Mouse (Mus musculus) spleen, adult 2 months (tissue): ENCODE results near the gene Gm10681. TPM values are rescaled to one million over a fixed set of nuclear protein-coding genes. Genes with fewer than 3 reads are reported as not detected.
"Not testable (repeated sequence)": the region's sequence is repeated elsewhere in the genome, so short reads cannot be mapped to it uniquely, and the experiment has no call there.

Experiments
- DNase-seq, 2 experiments: peaks; one replicate each; pipeline versions ENCODE4 v3.0.0 to v3.0.0-alpha.2; 2012 to 2021; ENCODE audit warnings: low spot score in 2 of 2, low read depth in 1 of 2
- H3K27ac ChIP-seq: fragments of 200-500 bp; 2 replicates; pipeline ENCODE4 v1.5.1; 2012; ENCODE audit warnings: low read length, inconsistent platforms; ENCODE audit not compliant: insufficient read depth
- H3K27me3 ChIP-seq: fragments of 200-500 bp; 2 replicates; pipeline ENCODE4 v1.6.1; 2012; ENCODE audit warnings: mild to moderate bottlenecking, moderate library complexity, low read length, inconsistent platforms; ENCODE audit not compliant: control insufficient read depth, insufficient read depth
- H3K36me3 ChIP-seq: fragments of 200-500 bp; 2 replicates; pipeline ENCODE4 v1.6.1; 2012; ENCODE audit warnings: mild to moderate bottlenecking, low read length, inconsistent platforms; ENCODE audit not compliant: control insufficient read depth, insufficient read depth
- H3K4me1 ChIP-seq: fragments of 200-500 bp; 2 replicates; pipeline ENCODE4 v1.6.1; 2011; ENCODE audit warnings: inconsistent platforms; ENCODE audit not compliant: control insufficient read depth, insufficient read depth, insufficient read length
- H3K4me3 ChIP-seq: fragments of 200-500 bp; 2 replicates; pipeline ENCODE4 v1.5.1; 2011; ENCODE audit warnings: mild to moderate bottlenecking, inconsistent platforms; ENCODE audit not compliant: insufficient read depth, insufficient read length; ENCODE audit errors: extremely low read depth
- CTCF ChIP-seq: fragments of 200-500 bp; IDR thresholded peaks from 2 replicates; pipeline ENCODE4 v1.5.1; 2011; ENCODE audit warnings: mild to moderate bottlenecking, inconsistent platforms; ENCODE audit not compliant: insufficient read depth, insufficient read length, insufficient replicate concordance; ENCODE audit errors: extremely low read depth
- POLR2A ChIP-seq: fragments of 200-500 bp; IDR thresholded peaks from 2 replicates; pipeline ENCODE4 v1.6.1; 2011; ENCODE audit warnings: low read depth, low read length, inconsistent platforms
- WGBS: fragments of 180-500 bp; shearing (Covaris S2); methylation state at CpG from one replicate; pipeline ENCODE4 v1.1.7; 2018; 5-methylcytosine and 5-hydroxymethylcytosine counted together
- polyA plus RNA-seq: library from polyadenylated mRNA; depleted of rRNA; stranded (reverse); fragments of >200 nt; gene quantifications from 2 replicates; pipeline ENCODE4 v1.2.3, GENCODE M21; 2012; rRNA removed

Gene Gm10681
- not detected in 2 replicates for polyA plus RNA-seq

DNA sequence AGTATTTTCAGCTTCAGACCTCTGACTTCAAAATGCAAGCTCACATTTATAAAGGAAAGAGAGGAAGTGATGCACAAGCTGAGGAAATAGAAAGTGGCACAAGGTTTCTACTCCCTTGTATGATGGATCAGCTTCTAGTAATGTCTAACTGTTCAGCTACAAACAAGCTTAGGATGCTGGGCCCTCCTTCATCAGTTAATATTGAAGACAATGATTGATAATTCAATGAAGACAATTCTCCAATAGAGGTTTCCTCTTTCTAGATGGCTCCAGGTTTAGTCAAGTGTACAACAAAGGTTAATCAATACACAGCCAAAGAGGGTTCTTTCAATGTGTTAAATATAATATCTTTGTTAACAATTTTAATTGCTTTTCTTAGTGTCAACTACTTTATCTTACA is at the start of gene Gm10681:
Gene Gm10681 (minus strand): TSS at position 101 of the 400 bp plus-strand sequence.
- no peak for DNase-seq
- Histone ChIP-seq H3K4me1 (no peaks in the 10 kb centered on the region), H3K27me3 (no peaks in the 10 kb centered on the region), H3K4me3 (no peak within 1 kb of the TSS), H3K27ac (no peak within 1 kb of the TSS), H3K36me3 (no peaks in the 10 kb centered on the region)
- TF ChIP-seq POLR2A (no peak), CTCF (no peak)

DNA sequence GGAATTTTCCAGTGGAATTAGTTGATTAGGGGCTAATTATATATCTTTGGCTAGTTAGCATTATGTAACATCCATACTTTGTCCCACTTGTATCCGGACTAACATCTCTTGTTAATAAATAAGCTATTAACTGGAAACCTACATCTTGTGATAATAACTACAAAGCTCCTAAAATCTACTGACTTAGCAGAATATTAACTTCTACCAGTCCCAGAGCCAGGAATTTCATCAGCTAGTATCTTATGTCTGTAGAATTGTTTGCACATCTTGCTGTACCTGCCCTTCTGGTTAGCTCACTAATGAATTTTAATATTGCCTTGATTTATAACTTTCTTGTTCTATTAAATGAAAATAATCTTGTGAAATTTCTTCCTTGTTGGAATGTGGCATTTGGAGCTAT is 46.5 kb upstream of the Gm10681 start:
- TF ChIP-seq CTCF (no peak), POLR2A (no peak)
- Histone ChIP-seq H3K36me3 (no peaks in the 10 kb centered on the region), H3K27ac (no peak overlapping the region), H3K4me1 (no peaks in the 10 kb centered on the region), H3K4me3 (no peak overlapping the region), H3K27me3 (no peaks in the 10 kb centered on the region)
- 90% methylated on average over 1 of the region's 1 CpGs for WGBS
- DNase-seq: no peak

DNA sequence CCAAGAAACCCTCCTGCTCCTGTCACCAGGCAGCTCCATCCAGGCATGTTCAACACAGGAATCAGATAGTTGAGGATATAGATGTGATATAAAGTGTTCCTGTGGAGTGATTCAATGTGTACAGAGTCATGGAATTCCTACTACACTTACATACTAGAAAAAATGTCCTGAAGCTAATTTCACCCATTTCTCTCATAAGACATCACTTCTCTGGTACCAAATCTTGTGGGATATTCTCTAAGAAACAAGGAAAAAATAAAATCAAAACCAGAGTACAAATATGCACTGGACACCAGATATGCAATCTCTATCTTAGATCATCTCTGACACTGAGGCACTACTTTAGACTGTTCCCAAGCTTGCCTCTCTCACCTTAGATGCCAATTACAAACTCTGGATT is 41.5 kb upstream of the Gm10681 start, which contains the start of gene Hsd3b5:
Gene Hsd3b5 (minus strand): TSS at position 101 of the 400 bp plus-strand sequence.
- no peak for DNase-seq
- Histone ChIP-seq H3K27ac (no peak within 1 kb of the TSS), H3K36me3 (no peaks in the 10 kb centered on the region), H3K4me3 (no peak within 1 kb of the TSS; the same call in 1 of the 2 replicates), H3K27me3 (no peaks in the 10 kb centered on the region), H3K4me1 (no peaks in the 10 kb centered on the region)
- TF ChIP-seq POLR2A (no peak), CTCF (no peak)

DNA sequence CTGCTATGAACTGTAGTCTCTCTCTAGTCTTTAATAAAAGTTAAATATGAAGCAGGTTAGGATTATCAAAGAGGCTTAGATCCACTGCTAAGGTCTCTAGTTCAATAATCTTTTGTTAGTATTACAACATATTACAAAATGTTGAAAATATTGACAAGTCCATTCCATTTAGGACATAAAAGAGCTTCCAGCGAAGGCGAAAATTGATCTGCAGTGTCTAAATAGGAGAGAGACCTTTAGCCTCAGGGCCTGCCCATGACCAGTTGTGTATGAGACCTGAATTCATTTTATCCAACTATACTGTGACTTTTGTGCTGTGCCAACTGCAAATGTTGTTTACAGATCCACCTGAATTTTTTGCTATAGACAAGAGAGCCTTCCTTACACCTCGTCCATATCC is 41.0 kb upstream of the Gm10681 start:
- no peaks in the 10 kb centered on the region for H3K36me3 ChIP-seq
- DNase-seq: no peak
- WGBS: 87% methylated on average over 3 of the region's 3 CpGs
- H3K27ac ChIP-seq: no peak overlapping the region
- H3K4me3 ChIP-seq: no peak overlapping the region
- TF ChIP-seq CTCF (no peak), POLR2A (no peak)
- H3K27me3 ChIP-seq: no peaks in the 10 kb centered on the region
- H3K4me1 ChIP-seq: no peaks in the 10 kb centered on the region

DNA sequence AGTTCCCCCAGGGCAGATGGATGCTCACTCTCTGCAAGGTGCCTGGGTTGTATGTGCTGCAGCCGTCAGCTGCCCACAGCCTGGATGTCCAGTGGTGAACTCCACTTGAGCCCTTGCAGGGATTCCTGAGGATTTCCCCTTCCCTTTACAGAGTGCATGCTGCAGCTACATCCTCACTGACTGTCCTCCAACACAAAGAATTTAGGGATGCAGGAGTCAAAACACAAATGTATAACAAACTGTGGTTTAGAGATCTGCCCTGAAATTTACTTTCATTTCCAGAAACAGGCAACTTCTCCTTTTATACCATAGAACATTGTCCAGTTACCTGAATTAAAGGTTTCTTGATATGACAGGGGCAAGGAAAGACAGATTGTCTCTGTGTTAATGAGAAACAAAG is 28.2 kb upstream of the Gm10681 start:
- not testable (repeated sequence) for H3K36me3 ChIP-seq, H3K4me1 ChIP-seq, H3K27ac ChIP-seq, H3K4me3 ChIP-seq, DNase-seq, H3K27me3 ChIP-seq
- WGBS: 89% methylated on average over 1 of the region's 1 CpGs

DNA sequence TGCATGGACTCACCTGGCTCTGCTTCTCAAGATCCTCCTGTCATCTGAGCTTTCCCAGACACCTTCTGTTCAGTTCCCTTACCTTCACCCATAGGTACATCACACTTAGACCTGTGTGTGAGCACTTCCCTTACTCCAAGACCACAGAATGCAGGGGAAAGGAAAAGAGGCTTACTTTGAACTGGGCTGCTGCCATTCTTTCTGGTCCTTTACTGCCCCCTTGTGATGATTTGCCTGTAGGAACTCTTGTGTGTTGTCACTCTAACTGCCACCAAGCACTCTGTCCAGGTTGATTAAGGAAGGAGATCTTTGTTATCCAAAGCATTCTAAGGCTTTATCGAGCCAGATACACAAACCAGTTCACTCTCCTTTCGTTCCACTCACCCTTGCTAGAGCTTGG is 27.6 kb upstream of the Gm10681 start:
- WGBS: 24% methylated on average over 2 of the region's 2 CpGs
- H3K4me1 ChIP-seq, H3K27ac ChIP-seq, H3K36me3 ChIP-seq, H3K27me3 ChIP-seq, DNase-seq, H3K4me3 ChIP-seq: not testable (repeated sequence)

DNA sequence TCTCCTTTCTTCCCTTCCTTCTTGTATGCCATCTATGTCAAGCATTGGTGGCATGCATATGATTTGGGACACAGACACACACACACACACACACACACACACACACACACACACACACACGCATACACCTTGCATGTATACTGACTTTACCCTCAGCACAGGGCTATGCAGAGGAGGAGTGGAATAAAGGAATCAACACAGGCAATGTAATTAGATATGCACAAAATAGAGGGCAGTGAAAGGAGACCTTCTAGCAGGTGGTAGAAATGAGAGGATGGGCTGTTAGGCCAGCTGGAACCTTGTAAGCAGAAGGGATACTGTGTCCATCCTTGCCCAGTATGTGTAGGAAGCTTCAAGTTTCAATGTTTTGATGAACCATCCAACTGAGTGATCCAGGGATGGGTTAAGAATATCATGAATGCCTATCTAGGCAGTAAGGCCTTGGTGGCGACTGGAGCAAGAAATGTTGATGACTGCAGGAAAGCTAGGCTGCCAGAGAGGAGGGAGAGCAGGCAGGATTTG is 25.9 kb upstream of the Gm10681 start:
- H3K27me3 ChIP-seq, H3K4me3 ChIP-seq, H3K27ac ChIP-seq, H3K4me1 ChIP-seq, H3K36me3 ChIP-seq, DNase-seq: not testable (repeated sequence)
- 77% methylated on average over 2 of the region's 2 CpGs for WGBS

DNA sequence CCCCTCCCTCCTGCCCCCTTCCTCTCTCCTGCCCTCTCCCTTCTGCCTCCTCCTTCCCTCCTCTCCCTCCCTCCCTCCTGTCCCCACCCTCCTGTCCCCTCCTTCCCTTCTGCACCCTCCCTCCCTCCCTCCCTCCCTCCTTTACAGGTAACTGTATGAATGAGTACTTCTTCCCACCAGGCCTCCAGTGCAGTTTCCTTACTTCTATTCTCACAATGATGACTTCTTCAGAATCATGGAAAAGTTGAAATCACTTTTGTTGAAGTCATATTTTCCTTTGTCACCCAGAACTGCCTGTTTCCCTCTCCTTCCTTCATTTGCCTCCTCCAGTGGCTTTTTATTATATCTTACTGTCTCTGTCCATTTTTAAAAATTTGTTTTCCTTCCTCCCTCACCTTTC is 25.4 kb upstream of the Gm10681 start:
- no peak for TF ChIP-seq CTCF
- TF ChIP-seq POLR2A: no peak
- Histone ChIP-seq H3K36me3 (no peaks in the 10 kb centered on the region), H3K27me3 (no peaks in the 10 kb centered on the region), H3K4me3 (no peak overlapping the region), H3K27ac (no peak overlapping the region), H3K4me1 (no peaks in the 10 kb centered on the region)
- DNase-seq: no peak

DNA sequence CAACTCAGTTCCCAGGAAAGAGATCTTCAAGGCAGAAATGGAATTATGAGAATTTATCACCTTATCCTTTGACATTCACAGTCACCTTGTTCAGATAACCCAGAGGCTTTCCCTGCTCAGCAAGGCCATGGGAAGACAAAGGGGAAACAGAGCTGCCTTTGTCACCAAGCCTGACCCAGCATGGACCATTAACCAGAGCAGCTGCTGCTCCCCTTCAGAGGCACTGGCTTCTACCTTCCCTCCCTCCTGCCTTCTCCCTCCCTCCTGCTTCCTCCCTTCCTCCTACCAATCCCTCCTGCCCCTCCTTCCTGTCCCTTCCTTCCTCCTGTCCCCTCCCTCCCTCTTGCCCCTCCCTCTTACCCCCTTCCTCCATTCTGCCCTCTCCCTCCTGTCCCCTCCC is 24.9 kb upstream of the Gm10681 start:
- H3K4me3 ChIP-seq, H3K27ac ChIP-seq, H3K36me3 ChIP-seq, DNase-seq, H3K27me3 ChIP-seq, H3K4me1 ChIP-seq: not testable (repeated sequence)
